Mouse (Mus musculus) lung, postnatal 0 days (tissue): ENCODE measurements around the gene Cnpy1. TPM values are rescaled to one million over a fixed set of nuclear protein-coding genes. Genes with fewer than 3 reads are reported as not detected.
A peak's percentile ranks its signal among the peaks of the same experiment; 100 is the strongest.

Experiments
- ATAC-seq: fragments of 200-750 bp; cut with Nextera tagmentation; 2 replicates; pipeline ENCODE4 v1.8.0; 2017; ENCODE audit warnings: moderate library complexity
- DNase-seq: peaks from one replicate; pipeline ENCODE4 v3.0.0-alpha.2; 2016; ENCODE audit warnings: low spot score
- H3K27ac ChIP-seq: fragments of 300-500 bp; sonication (generic); 2 replicates; pipeline ENCODE4 v1.5.1; 2014; ENCODE audit warnings: antibody characterized with exemption, mild to moderate bottlenecking, low read length, mixed read lengths
- H3K27me3 ChIP-seq: fragments of 300-500 bp; sonication (generic); replicated peaks from 2 replicates; pipeline ENCODE4 v1.6.1; 2014; ENCODE audit warnings: low read length, mixed read lengths; ENCODE audit not compliant: insufficient read depth
- H3K36me3 ChIP-seq: fragments of 300-500 bp; sonication (generic); 2 replicates; pipeline ENCODE4 v1.6.1; 2014; ENCODE audit warnings: low read length, mixed read lengths; ENCODE audit not compliant: insufficient read depth
- H3K4me1 ChIP-seq: fragments of 300-500 bp; sonication (generic); 2 replicates; pipeline ENCODE4 v1.6.1; 2014; ENCODE audit warnings: antibody characterized with exemption, low read depth, low read length, mixed read lengths; ENCODE audit not compliant: insufficient read depth
- H3K4me2 ChIP-seq: fragments of 300-500 bp; sonication (generic); replicated peaks from 2 replicates; pipeline ENCODE4 v1.6.1; 2014; ENCODE audit warnings: low read depth, mild to moderate bottlenecking, low read length, moderate library complexity, mixed read lengths
- H3K4me3 ChIP-seq: fragments of 300-500 bp; sonication (generic); 2 replicates; pipeline ENCODE4 v1.5.1; 2014; ENCODE audit warnings: low read depth, low read length
- H3K9ac ChIP-seq: fragments of 300-500 bp; sonication (generic); replicated peaks from 2 replicates; pipeline ENCODE4 v1.6.1; 2014; ENCODE audit warnings: low read depth, mild to moderate bottlenecking
- H3K9me3 ChIP-seq: fragments of 300-500 bp; sonication (generic); 2 replicates; pipeline ENCODE4 v1.6.1; 2016; ENCODE audit warnings: low read length, mixed read lengths
- CTCF ChIP-seq: IDR thresholded peaks from 2 replicates; pipeline ENCODE4 v1.5.1; 2016; ENCODE audit warnings: antibody characterized with exemption, mild to moderate bottlenecking
- EP300 ChIP-seq: IDR thresholded peaks from 2 replicates; pipeline ENCODE4 v1.6.1; 2016; ENCODE audit warnings: antibody characterized with exemption, mild to moderate bottlenecking, control low read depth
- WGBS: fragments of 180-500 bp; shearing (Covaris S2); extraction: QIAGEN DNeasy Blood & Tissue Kit; methylation state at CpG from one replicate; pipeline ENCODE4 v1.1.7; 2014; 5-methylcytosine and 5-hydroxymethylcytosine counted together
- polyA plus RNA-seq: library from polyadenylated mRNA; unstranded; fragments of >200 nt; fragmentation: Nextera tagmentation; extraction: Ambion mirVana; gene quantifications from 2 replicates; pipeline ENCODE4 v1.2.1, GENCODE M21; 2015

Cnpy1 gene
- polyA plus RNA-seq, 1 experiment from 2014 or later: 0.08 TPM

DNA sequence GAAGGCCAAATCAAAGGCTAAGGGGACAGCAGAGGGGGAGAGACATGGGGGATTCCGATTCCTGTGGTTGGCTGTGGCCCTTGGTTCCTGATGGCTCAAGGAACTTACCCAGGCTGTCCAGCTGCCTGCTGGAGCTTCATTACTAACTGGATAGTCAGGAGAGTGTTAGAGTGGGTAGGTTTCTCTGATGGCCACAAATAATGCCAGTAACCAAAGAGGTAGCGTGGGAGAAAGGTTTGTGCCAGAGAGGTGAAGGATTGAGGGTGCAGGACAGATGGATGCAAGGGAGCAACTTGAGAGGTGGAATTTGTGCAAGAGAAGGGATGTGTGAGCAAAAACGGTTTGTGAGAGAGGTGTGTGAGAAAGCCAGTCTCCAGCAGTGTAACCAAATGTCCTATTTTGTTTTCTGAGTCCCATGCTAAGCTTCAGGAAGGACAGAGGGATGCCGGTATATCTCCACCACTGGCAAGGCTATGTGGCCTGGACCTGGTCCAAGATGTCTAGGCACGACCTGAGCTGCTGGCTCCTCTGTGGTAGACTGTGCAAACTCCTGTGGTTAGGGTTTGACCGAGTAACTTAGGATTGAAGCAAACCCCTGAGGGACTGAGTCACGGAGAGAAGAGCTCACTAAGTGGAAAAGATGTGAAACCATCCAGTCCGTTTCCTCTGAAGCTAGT is 2.0 kb downstream of the Cnpy1 start:
- 60% methylated on average over 8 of the region's 8 CpGs for WGBS

DNA sequence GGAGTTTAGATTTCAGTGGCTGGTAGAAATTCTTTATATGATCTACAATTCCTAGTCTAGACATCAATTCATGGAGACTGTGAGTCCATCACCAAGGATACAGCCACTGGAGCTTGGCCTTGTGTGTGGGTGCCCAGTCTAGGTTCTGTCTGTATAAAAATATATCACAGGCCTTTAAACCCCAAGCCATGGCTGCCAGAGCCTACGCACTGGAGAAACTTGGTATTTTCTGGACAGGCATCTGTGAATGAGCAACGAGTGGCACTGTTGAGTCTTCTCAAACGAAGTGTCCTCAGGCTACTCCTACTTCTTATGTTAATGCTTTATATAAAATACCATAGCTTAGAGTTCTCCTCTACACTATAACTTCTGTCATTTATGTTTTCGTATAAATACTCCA is 4.2 kb downstream of the Cnpy1 start:
- no peaks in the 10 kb centered on the region for H3K36me3 ChIP-seq
- no peak overlapping the region for H3K27ac ChIP-seq
- H3K9ac ChIP-seq: no peak overlapping the region
- 71% methylated on average over 4 of the region's 4 CpGs for WGBS
- no peak overlapping the region for H3K4me2 ChIP-seq
- H3K9me3 ChIP-seq: no peaks in the 10 kb centered on the region
- H3K4me3 ChIP-seq: no peak overlapping the region
- no peaks in the 10 kb centered on the region for H3K4me1 ChIP-seq
- H3K27me3 ChIP-seq: no peaks in the 10 kb centered on the region
- DNase-seq (no peak), ATAC-seq (no peak)
- TF ChIP-seq EP300 (no peak), CTCF (no peak)

More for the DNA sequence above, 2.0 kb downstream of the Cnpy1 start:
- no peaks in the 10 kb centered on the region for H3K27me3 ChIP-seq
- H3K9ac ChIP-seq: no peak overlapping the region
- H3K4me1 ChIP-seq: no peaks in the 10 kb centered on the region
- DNase-seq (no peak), ATAC-seq (no peak)
- TF ChIP-seq CTCF (no peak), EP300 (no peak)
- H3K27ac ChIP-seq: no peak overlapping the region
- H3K9me3 ChIP-seq: no peaks in the 10 kb centered on the region
- H3K36me3 ChIP-seq: no peaks in the 10 kb centered on the region
- H3K4me3 ChIP-seq: no peak overlapping the region
- no peak overlapping the region for H3K4me2 ChIP-seq

DNA sequence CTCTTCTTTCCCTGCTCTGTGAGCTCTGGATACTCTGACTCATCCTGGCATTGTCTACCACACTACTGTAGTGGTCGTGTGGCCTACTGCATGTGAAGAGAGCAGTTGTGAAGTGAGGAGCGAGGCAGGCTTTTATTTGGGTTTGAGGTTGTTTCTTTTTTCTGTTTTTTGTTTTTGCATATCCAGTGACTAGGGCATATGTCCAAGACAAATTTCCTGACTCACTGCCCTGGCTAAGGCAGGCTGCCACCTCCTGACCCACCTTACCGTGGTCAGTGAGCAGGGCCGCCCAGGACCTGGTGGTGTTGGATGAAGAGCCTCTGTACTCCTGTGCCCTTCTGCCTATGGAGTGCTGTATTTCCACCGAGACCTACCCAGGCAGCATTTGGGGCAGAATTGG is 5.8 kb downstream of the Cnpy1 start:
- Histone ChIP-seq H3K4me2 (no peak overlapping the region), H3K9me3 (no peaks in the 10 kb centered on the region), H3K27me3 (no peaks in the 10 kb centered on the region), H3K36me3 (no peaks in the 10 kb centered on the region), H3K27ac (no peak overlapping the region), H3K4me1 (no peaks in the 10 kb centered on the region), H3K4me3 (no peak overlapping the region), H3K9ac (no peak overlapping the region)
- ATAC-seq (no peak), DNase-seq (no peak)
- TF ChIP-seq CTCF (no peak), EP300 (no peak)
- WGBS: 71% methylated on average over 5 of the region's 5 CpGs

DNA sequence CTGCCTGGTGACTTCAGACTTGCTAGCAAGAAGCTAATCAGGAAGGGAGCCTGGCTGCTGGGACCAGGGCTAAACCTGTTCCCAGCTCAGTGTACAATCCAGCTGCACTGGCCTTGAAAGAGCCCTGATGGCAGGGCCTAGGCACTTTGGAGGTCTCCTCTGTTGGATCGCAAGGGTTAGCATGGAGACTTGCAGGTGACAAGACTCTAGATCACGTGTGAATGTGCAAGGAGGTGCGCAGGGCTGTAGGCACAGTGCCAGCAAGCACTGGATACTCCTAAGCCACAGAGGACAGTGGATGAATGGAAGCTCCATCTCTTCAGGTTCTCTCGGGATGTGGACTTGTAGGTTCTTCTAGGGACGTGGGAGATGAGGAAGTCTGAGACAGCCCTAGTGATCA is 6.7 kb downstream of the Cnpy1 start:
- Histone ChIP-seq H3K9ac (no peak overlapping the region), H3K36me3 (no peaks in the 10 kb centered on the region), H3K27ac (no peak overlapping the region), H3K4me2 (no peak overlapping the region), H3K9me3 (no peaks in the 10 kb centered on the region), H3K4me3 (no peak overlapping the region), H3K4me1 (no peaks in the 10 kb centered on the region), H3K27me3 (no peaks in the 10 kb centered on the region)
- DNase-seq (no peak), ATAC-seq (no peak)
- no peak for TF ChIP-seq EP300
- WGBS: 66% methylated on average over 5 of the region's 5 CpGs

DNA sequence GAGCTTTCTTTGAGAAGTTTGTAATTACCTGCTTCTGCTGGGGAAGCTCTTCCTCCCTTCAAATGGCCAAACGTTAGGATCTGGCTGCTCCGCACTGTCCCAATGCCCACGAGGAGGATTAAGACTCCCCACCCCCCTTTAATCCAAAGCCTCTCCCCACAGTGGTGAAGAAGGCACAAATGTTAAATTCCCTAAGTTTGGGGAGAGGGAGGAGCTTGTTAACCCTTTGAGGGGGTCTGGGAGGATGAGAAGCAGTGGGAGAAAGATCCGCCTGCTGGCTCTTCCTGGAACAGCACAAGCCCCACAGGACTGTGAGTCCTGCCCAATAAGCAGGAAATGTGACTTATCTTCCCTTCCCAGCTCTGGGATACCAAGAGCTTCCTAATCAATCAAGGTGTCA is 7.5 kb downstream of the Cnpy1 start:
- no peak overlapping the region for H3K4me3 ChIP-seq
- no peak for ATAC-seq
- no peak for TF ChIP-seq EP300
- TF ChIP-seq CTCF: peak; percentile 30; the same call in 1 of the 2 replicates
- no peak overlapping the region for H3K9ac ChIP-seq
- no peaks in the 10 kb centered on the region for H3K36me3 ChIP-seq
- H3K4me1 ChIP-seq: no peaks in the 10 kb centered on the region
- H3K27ac ChIP-seq: no peak overlapping the region
- DNase-seq: no peak
- 28% methylated on average over 4 of the region's 4 CpGs for WGBS
- H3K9me3 ChIP-seq: no peaks in the 10 kb centered on the region
- H3K27me3 ChIP-seq: no peaks in the 10 kb centered on the region
- no peak overlapping the region for H3K4me2 ChIP-seq

DNA sequence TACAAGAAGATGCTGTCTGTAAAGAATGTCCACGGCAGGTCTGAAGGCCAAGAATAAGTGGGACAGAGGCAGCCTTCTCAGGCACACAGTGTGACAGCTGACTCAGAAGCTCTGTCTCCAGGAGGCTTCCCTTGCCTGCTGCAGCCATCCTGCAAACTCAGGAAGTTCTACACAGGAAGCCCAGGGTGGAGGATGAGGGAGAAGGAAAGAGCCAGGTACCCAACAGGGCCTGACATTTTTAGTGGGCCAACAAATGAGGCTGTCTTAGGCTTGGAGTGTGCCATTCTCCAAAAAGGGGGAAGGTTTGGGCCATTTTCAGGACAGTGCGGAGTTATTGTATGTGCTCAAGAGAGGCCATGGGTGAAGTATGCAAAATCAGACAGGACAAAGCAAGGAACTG is 7.9 kb downstream of the Cnpy1 start:
- no peaks in the 10 kb centered on the region for H3K9me3 ChIP-seq
- no peak for ATAC-seq
- no peak overlapping the region for H3K4me2 ChIP-seq
- H3K36me3 ChIP-seq: no peaks in the 10 kb centered on the region
- DNase-seq: no peak
- H3K27ac ChIP-seq: no peak overlapping the region
- H3K9ac ChIP-seq: no peak overlapping the region
- no peak overlapping the region for H3K4me3 ChIP-seq
- no peaks in the 10 kb centered on the region for H3K27me3 ChIP-seq
- H3K4me1 ChIP-seq: no peaks in the 10 kb centered on the region
- TF ChIP-seq CTCF (no peak), EP300 (no peak)
- 76% methylated on average over 2 of the region's 2 CpGs for WGBS

DNA sequence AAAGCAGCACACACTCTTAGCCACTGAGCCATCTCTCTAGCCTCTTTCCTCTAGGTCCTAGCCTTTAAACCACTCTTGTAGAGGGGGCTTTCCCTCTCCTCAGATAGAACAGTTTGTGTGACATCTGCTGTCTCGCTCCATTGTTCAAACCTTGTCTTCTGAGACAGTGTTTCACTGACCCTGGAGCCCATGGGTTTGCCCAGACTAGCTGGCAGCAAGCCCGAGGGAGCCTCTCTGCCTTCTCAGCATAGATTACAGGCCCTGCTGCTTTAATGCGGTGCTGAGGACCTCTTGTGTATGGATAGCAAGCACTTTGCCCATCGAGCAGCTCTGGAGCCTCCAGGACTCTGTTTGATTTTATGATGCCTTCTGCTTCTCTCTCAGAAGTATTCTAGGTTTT is 8.6 kb downstream of the Cnpy1 start:
- H3K36me3 ChIP-seq: no peaks in the 10 kb centered on the region
- ATAC-seq (no peak), DNase-seq (no peak)
- H3K9ac ChIP-seq: no peak overlapping the region
- whole genome bisulfite sequencing: 35% methylated on average over 4 of the region's 4 CpGs
- H3K27ac ChIP-seq: no peak overlapping the region
- H3K4me2 ChIP-seq: no peak overlapping the region
- H3K9me3 ChIP-seq: no peaks in the 10 kb centered on the region
- TF ChIP-seq EP300: no peak
- H3K27me3 ChIP-seq: no peaks in the 10 kb centered on the region
- H3K4me1 ChIP-seq: no peaks in the 10 kb centered on the region
- no peak overlapping the region for H3K4me3 ChIP-seq
